Mouse (Mus musculus): ENCODE results near the gene 9330182L06Rik. TPM values are rescaled to one million over a fixed set of nuclear protein-coding genes. Genes with fewer than 3 reads are reported as not detected.

The 9330182L06Rik gene
- polyA plus RNA-seq, 1 experiment from 2014 or later, result 12.4 TPM

GRCm38 (mm10) chr5:9326863-9327262, 60.9 kb downstream of the 9330182L06Rik start:
- H3K36me3 ChIP-seq (ENCODE audit: control insufficient read depth, insufficient read depth, low read length), result no peaks in the 10 kb centered on the region
- 63% methylated on average over 1 of the region's 1 CpGs for WGBS
- no peak overlapping the region for H3K9ac ChIP-seq (ENCODE audit: low read depth, low read length)
- DNase-seq (ENCODE audit: low spot score), result no peak
- H3K4me3 ChIP-seq (ENCODE audit: low read depth, low read length), result no peak overlapping the region
- H3K4me1 ChIP-seq (replicated peaks; ENCODE audit: control insufficient read depth, insufficient read depth, low read length), result no peaks in the 10 kb centered on the region
- H3K27ac ChIP-seq (ENCODE audit: low read depth, low read length), result no peak overlapping the region
- H3K9me3 ChIP-seq (ENCODE audit: control insufficient read depth, low read length), result no peaks in the 10 kb centered on the region
- H3K4me2 ChIP-seq (replicated peaks; ENCODE audit: low read depth, low read length), result no peak overlapping the region
- no peak for ATAC-seq (ENCODE audit: low FRiP score)
- H3K27me3 ChIP-seq (ENCODE audit: control insufficient read depth, insufficient read depth, low read length), result no peaks in the 10 kb centered on the region

- H3K27me3 ChIP-seq (ENCODE audit: control insufficient read depth, insufficient read depth, low read length), result no peaks in the 10 kb centered on the region
- ATAC-seq (ENCODE audit: low FRiP score) (no peak), DNase-seq (ENCODE audit: low spot score) (no peak)
- H3K9me3 ChIP-seq (ENCODE audit: control insufficient read depth, low read length), result no peaks in the 10 kb centered on the region
- no peaks in the 10 kb centered on the region for H3K36me3 ChIP-seq (ENCODE audit: control insufficient read depth, insufficient read depth, low read length)
- no peak overlapping the region for H3K4me2 ChIP-seq (replicated peaks; ENCODE audit: low read depth, low read length)
- 85% methylated on average over 1 of the region's 1 CpGs for WGBS
- no peaks in the 10 kb centered on the region for H3K4me1 ChIP-seq (replicated peaks; ENCODE audit: control insufficient read depth, insufficient read depth, low read length)
- H3K27ac ChIP-seq (ENCODE audit: low read depth, low read length), result no peak overlapping the region
- no peak overlapping the region for H3K9ac ChIP-seq (ENCODE audit: low read depth, low read length)
- no peak overlapping the region for H3K4me3 ChIP-seq (ENCODE audit: low read depth, low read length)
Measured at GRCm38 (mm10) chr5:9327528-9327927, 61.6 kb downstream of the 9330182L06Rik start.

- H3K9me3 ChIP-seq (ENCODE audit: control insufficient read depth, low read length), result no peaks in the 10 kb centered on the region
- H3K27me3 ChIP-seq (ENCODE audit: control insufficient read depth, insufficient read depth, low read length), result no peaks in the 10 kb centered on the region
- no peak overlapping the region for H3K4me2 ChIP-seq (replicated peaks; ENCODE audit: low read depth, low read length)
- no peak overlapping the region for H3K4me3 ChIP-seq (ENCODE audit: low read depth, low read length)
- ATAC-seq (ENCODE audit: low FRiP score) (peak; percentile 92), DNase-seq (ENCODE audit: low spot score) (peak; percentile 28)
- H3K27ac ChIP-seq (ENCODE audit: low read depth, low read length), result peak overlapping the region; percentile 84
- no peaks in the 10 kb centered on the region for H3K4me1 ChIP-seq (replicated peaks; ENCODE audit: control insufficient read depth, insufficient read depth, low read length)
- 58% methylated on average over 7 of the region's 7 CpGs for WGBS
- no peaks in the 10 kb centered on the region for H3K36me3 ChIP-seq (ENCODE audit: control insufficient read depth, insufficient read depth, low read length)
- 0 out of 2 replicates have a peak overlapping the region, but pooled peaks have one; percentile 5 for H3K9ac ChIP-seq (ENCODE audit: low read depth, low read length)
Measured at GRCm38 (mm10) chr5:9338756-9339510, 73.0 kb downstream of the 9330182L06Rik start.

- 76% methylated on average over 8 of the region's 8 CpGs for WGBS
- H3K4me1 ChIP-seq (replicated peaks; ENCODE audit: control insufficient read depth, insufficient read depth, low read length), result no peaks in the 10 kb centered on the region
- ATAC-seq (ENCODE audit: low FRiP score) (peak; percentile 84), DNase-seq (ENCODE audit: low spot score) (peak; percentile 16)
- H3K27ac ChIP-seq (ENCODE audit: low read depth, low read length), result peak overlapping the region; percentile 84
- H3K36me3 ChIP-seq (ENCODE audit: control insufficient read depth, insufficient read depth, low read length), result no peaks in the 10 kb centered on the region
- no peaks in the 10 kb centered on the region for H3K27me3 ChIP-seq (ENCODE audit: control insufficient read depth, insufficient read depth, low read length)
- no peak overlapping the region for H3K4me3 ChIP-seq (ENCODE audit: low read depth, low read length)
- H3K4me2 ChIP-seq (replicated peaks; ENCODE audit: low read depth, low read length), result no peak overlapping the region
- H3K9me3 ChIP-seq (ENCODE audit: control insufficient read depth, low read length), result no peaks in the 10 kb centered on the region
- H3K9ac ChIP-seq (ENCODE audit: low read depth, low read length), result 0 out of 2 replicates have a peak overlapping the region, but pooled peaks have one; percentile 5
Measured at GRCm38 (mm10) chr5:9339511-9340173, 73.7 kb downstream of the 9330182L06Rik start.

DNA sequence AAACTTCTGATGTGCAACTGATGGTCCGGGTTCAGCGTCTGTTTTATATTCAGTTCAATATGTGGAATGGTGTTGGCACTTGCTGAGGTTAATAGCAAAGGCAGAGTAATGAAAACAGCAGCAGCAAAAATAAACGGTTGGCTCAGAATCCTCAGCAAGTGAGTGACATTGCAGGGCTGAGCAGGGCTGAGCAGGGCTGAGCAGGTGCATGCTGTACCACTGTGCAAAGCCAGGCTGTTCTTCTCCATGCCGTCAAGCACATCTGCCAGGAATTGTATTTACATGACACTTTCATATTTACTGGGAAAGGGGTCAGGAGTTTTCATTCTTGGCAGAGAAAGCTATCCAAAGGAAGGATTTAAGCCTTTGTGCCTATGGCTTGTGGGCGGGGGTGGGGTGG, 78.7 kb downstream of the 9330182L06Rik start:
- Histone ChIP-seq H3K4me1 (replicated peaks; ENCODE audit: control insufficient read depth, insufficient read depth, low read length) (no peaks in the 10 kb centered on the region), H3K36me3 (ENCODE audit: control insufficient read depth, insufficient read depth, low read length) (no peaks in the 10 kb centered on the region), H3K4me2 (replicated peaks; ENCODE audit: low read depth, low read length) (no peak overlapping the region), H3K9me3 (ENCODE audit: control insufficient read depth, low read length) (no peaks in the 10 kb centered on the region), H3K27ac (ENCODE audit: low read depth, low read length) (peak overlapping the region; percentile 12; the same call in 1 of the 2 replicates), H3K4me3 (ENCODE audit: low read depth, low read length) (no peak overlapping the region), H3K27me3 (ENCODE audit: control insufficient read depth, insufficient read depth, low read length) (no peaks in the 10 kb centered on the region), H3K9ac (ENCODE audit: low read depth, low read length) (no peak overlapping the region)
- WGBS, result 69% methylated on average over 5 of the region's 5 CpGs
- ATAC-seq (ENCODE audit: low FRiP score) (peak; percentile 75), DNase-seq (ENCODE audit: low spot score) (no peak)

GRCm38 (mm10) chr5:9345038-9345617, 79.2 kb downstream of the 9330182L06Rik start:
- H3K4me3 ChIP-seq (ENCODE audit: low read depth, low read length), result no peak overlapping the region
- ATAC-seq (ENCODE audit: low FRiP score) (peak; percentile 65), DNase-seq (ENCODE audit: low spot score) (peak; percentile 18)
- H3K9me3 ChIP-seq (ENCODE audit: control insufficient read depth, low read length), result no peaks in the 10 kb centered on the region
- no peaks in the 10 kb centered on the region for H3K27me3 ChIP-seq (ENCODE audit: control insufficient read depth, insufficient read depth, low read length)
- 77% methylated on average over 10 of the region's 10 CpGs for WGBS
- no peaks in the 10 kb centered on the region for H3K36me3 ChIP-seq (ENCODE audit: control insufficient read depth, insufficient read depth, low read length)
- H3K4me1 ChIP-seq (replicated peaks; ENCODE audit: control insufficient read depth, insufficient read depth, low read length), result no peaks in the 10 kb centered on the region
- peak overlapping the region; percentile 12 for H3K27ac ChIP-seq (ENCODE audit: low read depth, low read length)
- H3K4me2 ChIP-seq (replicated peaks; ENCODE audit: low read depth, low read length), result no peak overlapping the region
- H3K9ac ChIP-seq (ENCODE audit: low read depth, low read length), result no peak overlapping the region

DNA sequence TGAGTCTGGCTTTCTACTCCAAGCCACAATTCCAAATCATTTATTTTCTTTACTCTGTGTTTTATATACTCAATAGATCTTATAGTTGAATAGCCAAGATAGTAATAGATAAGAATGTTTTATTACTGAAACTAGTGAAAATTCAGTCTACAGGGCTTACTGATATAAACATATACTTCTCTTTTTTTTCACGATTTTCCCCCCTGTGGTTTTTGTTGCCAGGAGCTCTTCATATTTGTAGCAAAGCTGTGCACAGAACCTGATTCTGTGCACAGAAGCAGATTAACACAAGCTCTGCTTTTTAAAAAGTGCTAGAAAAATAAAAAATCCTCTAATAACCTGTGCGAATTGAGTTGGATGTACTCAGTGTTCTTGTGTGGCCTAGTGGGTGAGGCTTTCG, 79.7 kb downstream of the 9330182L06Rik start:
- Histone ChIP-seq H3K4me1 (replicated peaks; ENCODE audit: control insufficient read depth, insufficient read depth, low read length) (no peaks in the 10 kb centered on the region), H3K9ac (ENCODE audit: low read depth, low read length) (no peak overlapping the region), H3K4me3 (ENCODE audit: low read depth, low read length) (no peak overlapping the region), H3K9me3 (ENCODE audit: control insufficient read depth, low read length) (no peaks in the 10 kb centered on the region), H3K36me3 (ENCODE audit: control insufficient read depth, insufficient read depth, low read length) (no peaks in the 10 kb centered on the region), H3K27ac (ENCODE audit: low read depth, low read length) (peak overlapping the region; percentile 12; the same call in 1 of the 2 replicates), H3K4me2 (replicated peaks; ENCODE audit: low read depth, low read length) (no peak overlapping the region), H3K27me3 (ENCODE audit: control insufficient read depth, insufficient read depth, low read length) (no peaks in the 10 kb centered on the region)
- WGBS, result 93% methylated on average over 3 of the region's 3 CpGs
- no peak for ATAC-seq (ENCODE audit: low FRiP score)
- DNase-seq (ENCODE audit: low spot score), result no peak

GRCm38 (mm10) chr5:9346510-9346909, 80.6 kb downstream of the 9330182L06Rik start:
- H3K4me3 ChIP-seq (ENCODE audit: low read depth, low read length), result no peak overlapping the region
- no peak overlapping the region for H3K4me2 ChIP-seq (replicated peaks; ENCODE audit: low read depth, low read length)
- DNase-seq (ENCODE audit: low spot score) (no peak), ATAC-seq (ENCODE audit: low FRiP score) (no peak)
- H3K27me3 ChIP-seq (ENCODE audit: control insufficient read depth, insufficient read depth, low read length), result no peaks in the 10 kb centered on the region
- 68% methylated on average over 4 of the region's 4 CpGs for WGBS
- H3K27ac ChIP-seq (ENCODE audit: low read depth, low read length), result 0 out of 2 replicates have a peak overlapping the region, but pooled peaks have one; percentile 5
- H3K9ac ChIP-seq (ENCODE audit: low read depth, low read length), result no peak overlapping the region
- H3K4me1 ChIP-seq (replicated peaks; ENCODE audit: control insufficient read depth, insufficient read depth, low read length), result no peaks in the 10 kb centered on the region
- no peaks in the 10 kb centered on the region for H3K36me3 ChIP-seq (ENCODE audit: control insufficient read depth, insufficient read depth, low read length)
- H3K9me3 ChIP-seq (ENCODE audit: control insufficient read depth, low read length), result no peaks in the 10 kb centered on the region

All from hindbrain, embryonic 11.5 days (tissue).